Mouse (Mus musculus) MEL (cell line): Measurements from ENCODE around the gene S100a6. TPM values are rescaled to one million over a fixed set of nuclear protein-coding genes. Genes with fewer than 3 reads are reported as not detected.

Source experiments
- DNase-seq: peaks from one replicate; pipeline ENCODE4 v3.0.0; 2011; ENCODE audit warnings: low read depth, low spot score
- H3K27ac ChIP-seq: 2 replicates; pipeline ENCODE4 v1.5.1; 2012; ENCODE audit warnings: low read depth, mild to moderate bottlenecking, control low read depth, low read length, moderate library complexity; ENCODE audit not compliant: control insufficient read depth
- H3K27me3 ChIP-seq, 2 experiments: fragments of 150-350 bp in 1 of 2; sonication (generic) in 1 of 2; 2 replicates each; pipeline ENCODE4 v1.6.1; 2012; ENCODE audit warnings: low read length in 2 of 2, mild to moderate bottlenecking in 2 of 2, improper control_type of control experiment in 1 of 2, moderate library complexity in 1 of 2; ENCODE audit not compliant: insufficient read depth in 2 of 2, control insufficient read depth in 1 of 2
- H3K36me3 ChIP-seq, 2 experiments: 2 replicates each; pipeline ENCODE4 v1.6.1; 2012 to 2014; ENCODE audit warnings: low read length in 2 of 2, improper control_type of control experiment in 1 of 2, inconsistent platforms in 1 of 2, mild to moderate bottlenecking in 1 of 2; ENCODE audit not compliant: insufficient read depth in 2 of 2, control insufficient read depth in 1 of 2
- H3K4me1 ChIP-seq, 2 experiments: fragments of 150-350 bp in 1 of 2; sonication (generic) in 1 of 2; 2 replicates each; pipeline ENCODE4 v1.6.1; 2012; ENCODE audit warnings: low read length in 2 of 2, improper control_type of control experiment in 1 of 2, mild to moderate bottlenecking in 1 of 2; ENCODE audit not compliant: insufficient read depth in 2 of 2, control insufficient read depth in 1 of 2
- H3K4me3 ChIP-seq, 2 experiments: fragments of 150-350 bp in 1 of 2; sonication (generic) in 1 of 2; 2 replicates each; pipeline ENCODE4 v1.5.1; 2012; ENCODE audit warnings: low read depth in 2 of 2, low read length in 2 of 2, mild to moderate bottlenecking in 2 of 2, moderate library complexity in 2 of 2, control low read depth in 1 of 2, improper control_type of control experiment in 1 of 2; ENCODE audit not compliant: control insufficient read depth in 1 of 2, insufficient read depth in 1 of 2
- H3K79me2 ChIP-seq: 2 replicates; pipeline ENCODE4 v1.6.1; 2012; ENCODE audit warnings: mild to moderate bottlenecking, low read length, moderate library complexity; ENCODE audit not compliant: control insufficient read depth, poor library complexity, insufficient read depth
- H3K9ac ChIP-seq: 2 replicates; pipeline ENCODE4 v1.6.1; 2012; ENCODE audit warnings: low read depth, mild to moderate bottlenecking, control low read depth, low read length, moderate library complexity; ENCODE audit not compliant: control insufficient read depth, poor library complexity, severe bottlenecking
- H3K9me3 ChIP-seq: fragments of 150-350 bp; sonication (generic); replicated peaks from 2 replicates; pipeline ENCODE4 v1.6.1; 2012; ENCODE audit warnings: mild to moderate bottlenecking, low read length, improper control_type of control experiment, moderate library complexity; ENCODE audit not compliant: insufficient read depth
- BHLHE40 ChIP-seq: IDR thresholded peaks from 2 replicates; pipeline ENCODE4 v1.6.1; 2012; ENCODE audit warnings: low read depth, mild to moderate bottlenecking, inconsistent platforms, low read length, improper control_type of control experiment, borderline replicate concordance
- CHD1 ChIP-seq: IDR thresholded peaks from 2 replicates; pipeline ENCODE4 v1.6.1; 2012; ENCODE audit warnings: low read depth, mild to moderate bottlenecking, inconsistent platforms, low read length, improper control_type of control experiment
- CHD2 ChIP-seq: IDR thresholded peaks from 2 replicates; pipeline ENCODE4 v1.6.1; 2011; ENCODE audit warnings: low read length, improper control_type of control experiment
- CTCF ChIP-seq, 3 experiments: IDR thresholded peaks in 2 of 3; conservative IDR thresholded peaks in 1 of 3; 2 replicates each; pipeline ENCODE4 v1.5.1; 2011 to 2012; ENCODE audit warnings: low read length in 3 of 3, low read depth in 2 of 3, mild to moderate bottlenecking in 2 of 3, improper control_type of control experiment in 1 of 3, inconsistent platforms in 1 of 3, mixed read lengths in 1 of 3, moderate library complexity in 1 of 3; ENCODE audit not compliant: control insufficient read depth in 1 of 3, insufficient read depth in 1 of 3, poor library complexity in 1 of 3, severe bottlenecking in 1 of 3
- E2F4 ChIP-seq: IDR thresholded peaks from 2 replicates; pipeline ENCODE4 v1.6.1; 2011; ENCODE audit warnings: low read depth, low read length, improper control_type of control experiment, borderline replicate concordance
- ELF1 ChIP-seq: IDR thresholded peaks from 2 replicates; pipeline ENCODE4 v1.6.1; 2014; ENCODE audit warnings: low read depth, mild to moderate bottlenecking, inconsistent platforms, low read length, improper control_type of control experiment, moderate library complexity
- EP300 ChIP-seq, 2 experiments: IDR thresholded peaks; 2 replicates each; pipeline ENCODE4 v1.6.1; 2011; ENCODE audit warnings: improper control_type of control experiment in 2 of 2, low read length in 2 of 2, low read depth in 1 of 2, mild to moderate bottlenecking in 1 of 2
- ETS1 ChIP-seq: IDR thresholded peaks from 2 replicates; pipeline ENCODE4 v1.6.1; 2012; ENCODE audit warnings: low read depth, mild to moderate bottlenecking, inconsistent platforms, low read length, improper control_type of control experiment, moderate library complexity
- GABPA ChIP-seq: IDR thresholded peaks from 2 replicates; pipeline ENCODE4 v1.6.1; 2012; ENCODE audit warnings: low read depth, mild to moderate bottlenecking, inconsistent platforms, low read length, improper control_type of control experiment, moderate library complexity
- GATA1 ChIP-seq: IDR thresholded peaks from 2 replicates; pipeline ENCODE4 v1.6.1; 2011; ENCODE audit warnings: low read depth, low read length, improper control_type of control experiment
- HCFC1 ChIP-seq: IDR thresholded peaks from 2 replicates; pipeline ENCODE4 v1.6.1; 2012; ENCODE audit warnings: low read depth, mild to moderate bottlenecking, inconsistent platforms, low read length, improper control_type of control experiment, moderate library complexity
- JUND ChIP-seq: IDR thresholded peaks from 2 replicates; pipeline ENCODE4 v1.6.1; 2011; ENCODE audit warnings: low read depth, mild to moderate bottlenecking, improper control_type of control experiment, low read length
- KAT2A ChIP-seq: conservative IDR thresholded peaks from 2 replicates; pipeline ENCODE4 v1.6.1; 2012; ENCODE audit warnings: low read depth, low read length, improper control_type of control experiment, inconsistent platforms
- MAFK ChIP-seq: IDR thresholded peaks from 2 replicates; pipeline ENCODE4 v1.6.1; 2011; ENCODE audit warnings: low read depth, mild to moderate bottlenecking, low read length, improper control_type of control experiment, borderline replicate concordance
- MAX ChIP-seq: IDR thresholded peaks from 2 replicates; pipeline ENCODE4 v1.6.1; 2011; ENCODE audit warnings: low read length, improper control_type of control experiment
- MAZ ChIP-seq: IDR thresholded peaks from 2 replicates; pipeline ENCODE4 v1.6.1; 2012; ENCODE audit warnings: low read depth, mild to moderate bottlenecking, inconsistent platforms, low read length, improper control_type of control experiment
- MEF2A ChIP-seq: IDR thresholded peaks from 2 replicates; pipeline ENCODE4 v1.6.1; 2014; ENCODE audit warnings: low read depth, mild to moderate bottlenecking, inconsistent platforms, low read length, improper control_type of control experiment; ENCODE audit not compliant: poor library complexity, insufficient replicate concordance, severe bottlenecking; ENCODE audit errors: extremely low read depth
- MXI1 ChIP-seq: IDR thresholded peaks from 2 replicates; pipeline ENCODE4 v1.6.1; 2011; ENCODE audit warnings: mild to moderate bottlenecking, low read depth, low read length, improper control_type of control experiment
- MYB ChIP-seq: IDR thresholded peaks from 2 replicates; pipeline ENCODE4 v1.6.1; 2011; ENCODE audit warnings: mild to moderate bottlenecking, low read depth, low read length, improper control_type of control experiment
- NELFE ChIP-seq: IDR thresholded peaks from 2 replicates; pipeline ENCODE4 v1.6.1; 2011; ENCODE audit warnings: low read depth, low read length, improper control_type of control experiment
- NRF1 ChIP-seq: IDR thresholded peaks from 2 replicates; pipeline ENCODE4 v1.6.1; 2014; ENCODE audit warnings: low read depth, mild to moderate bottlenecking, inconsistent platforms, low read length, improper control_type of control experiment, moderate library complexity; ENCODE audit not compliant: poor library complexity, insufficient read depth, severe bottlenecking
- POLR2A ChIP-seq, 2 experiments: IDR thresholded peaks; 2 replicates each; pipeline ENCODE4 v1.6.1; 2011 to 2012; ENCODE audit warnings: low read length in 2 of 2, mild to moderate bottlenecking in 2 of 2, control low read depth in 1 of 2, improper control_type of control experiment in 1 of 2, low read depth in 1 of 2, moderate library complexity in 1 of 2; ENCODE audit not compliant: control insufficient read depth in 1 of 2, insufficient read depth in 1 of 2, poor library complexity in 1 of 2
- POLR2AphosphoS2 ChIP-seq: IDR thresholded peaks from 2 replicates; pipeline ENCODE4 v1.6.1; 2011; ENCODE audit warnings: low read length, improper control_type of control experiment
- POLR2AphosphoS5 ChIP-seq: IDR thresholded peaks from 2 replicates; pipeline ENCODE4 v1.6.1; 2012; ENCODE audit warnings: low read depth, borderline replicate concordance, mild to moderate bottlenecking, inconsistent platforms, low read length, moderate library complexity, mixed read lengths
- RAD21 ChIP-seq: IDR thresholded peaks from 2 replicates; pipeline ENCODE4 v1.6.1; 2011; ENCODE audit warnings: mild to moderate bottlenecking, low read depth, low read length, improper control_type of control experiment
- RCOR1 ChIP-seq: IDR thresholded peaks from 2 replicates; pipeline ENCODE4 v1.6.1; 2012; ENCODE audit warnings: low read depth, mild to moderate bottlenecking, inconsistent platforms, low read length, improper control_type of control experiment
- SIN3A ChIP-seq: IDR thresholded peaks from 2 replicates; pipeline ENCODE4 v1.6.1; 2012; ENCODE audit warnings: low read length, improper control_type of control experiment, inconsistent platforms
- SMC3 ChIP-seq: IDR thresholded peaks from 2 replicates; pipeline ENCODE4 v1.6.1; 2011; ENCODE audit warnings: low read depth, low read length, improper control_type of control experiment
- TAL1 ChIP-seq: IDR thresholded peaks from 2 replicates; pipeline ENCODE4 v1.6.1; 2012; ENCODE audit warnings: mild to moderate bottlenecking, inconsistent platforms, low read length, moderate library complexity, mixed read lengths
- TBP ChIP-seq: IDR thresholded peaks from 2 replicates; pipeline ENCODE4 v1.8.0; 2011; ENCODE audit warnings: low read depth, low read length, improper control_type of control experiment
- TCF12 ChIP-seq: IDR thresholded peaks from 2 replicates; pipeline ENCODE4 v1.6.1; 2014; ENCODE audit warnings: low read depth, mild to moderate bottlenecking, inconsistent platforms, low read length, improper control_type of control experiment, moderate library complexity
- UBTF ChIP-seq: IDR thresholded peaks from 2 replicates; pipeline ENCODE4 v1.6.1; 2012; ENCODE audit warnings: low read depth, mild to moderate bottlenecking, inconsistent platforms, low read length, improper control_type of control experiment, moderate library complexity, borderline replicate concordance; ENCODE audit not compliant: insufficient read depth
- USF1 ChIP-seq: IDR thresholded peaks from 2 replicates; pipeline ENCODE4 v1.6.1; 2014; ENCODE audit warnings: low read depth, mild to moderate bottlenecking, inconsistent platforms, low read length, improper control_type of control experiment, moderate library complexity
- USF2 ChIP-seq, 2 experiments: IDR thresholded peaks; 2 replicates each; pipeline ENCODE4 v1.6.1; 2011 to 2012; ENCODE audit warnings: improper control_type of control experiment in 2 of 2, low read length in 2 of 2, borderline replicate concordance in 1 of 2, inconsistent platforms in 1 of 2, low read depth in 1 of 2, mild to moderate bottlenecking in 1 of 2; ENCODE audit not compliant: insufficient read depth in 1 of 2
- ZC3H11A ChIP-seq: IDR thresholded peaks from 2 replicates; pipeline ENCODE4 v1.6.1; 2012; ENCODE audit warnings: low read depth, mild to moderate bottlenecking, inconsistent platforms, low read length, improper control_type of control experiment
- ZKSCAN1 ChIP-seq: IDR thresholded peaks from 2 replicates; pipeline ENCODE4 v1.6.1; 2012; ENCODE audit warnings: low read depth, mild to moderate bottlenecking, inconsistent platforms, low read length, improper control_type of control experiment, moderate library complexity
- ZMIZ1 ChIP-seq: IDR thresholded peaks from 2 replicates; pipeline ENCODE4 v1.6.1; 2012; ENCODE audit warnings: low read depth, mild to moderate bottlenecking, inconsistent platforms, low read length, improper control_type of control experiment, moderate library complexity
- ZNF384 ChIP-seq: IDR thresholded peaks from 2 replicates; pipeline ENCODE4 v1.6.1; 2012; ENCODE audit warnings: low read depth, mild to moderate bottlenecking, inconsistent platforms, low read length, improper control_type of control experiment
- polyA plus RNA-seq, 2 experiments: library from polyadenylated mRNA; stranded (reverse) in 1 of 2; unstranded in 1 of 2; fragments of >175 nt in 1 of 2; fragments of >200 nt in 1 of 2; gene quantifications; 2 replicates each; pipeline versions ENCODE4 v1.2.1 to v1.2.4; 2012; ENCODE audit warnings: low replicate concordance in 2 of 2, low read depth in 1 of 2; ENCODE audit not compliant: insufficient read length in 2 of 2, insufficient read depth in 1 of 2, missing spikeins in 1 of 2
- total RNA-seq: library from RNA; depleted of rRNA; stranded (reverse); fragments of 300-350 nt; gene quantifications from 2 replicates; pipeline ENCODE4 v1.2.3, GENCODE M21; 2012

Gene S100a6
- total and polyA plus RNA-seq, 3 experiments, result 0.85 to 4.7 TPM; not detected in 1

DNA sequence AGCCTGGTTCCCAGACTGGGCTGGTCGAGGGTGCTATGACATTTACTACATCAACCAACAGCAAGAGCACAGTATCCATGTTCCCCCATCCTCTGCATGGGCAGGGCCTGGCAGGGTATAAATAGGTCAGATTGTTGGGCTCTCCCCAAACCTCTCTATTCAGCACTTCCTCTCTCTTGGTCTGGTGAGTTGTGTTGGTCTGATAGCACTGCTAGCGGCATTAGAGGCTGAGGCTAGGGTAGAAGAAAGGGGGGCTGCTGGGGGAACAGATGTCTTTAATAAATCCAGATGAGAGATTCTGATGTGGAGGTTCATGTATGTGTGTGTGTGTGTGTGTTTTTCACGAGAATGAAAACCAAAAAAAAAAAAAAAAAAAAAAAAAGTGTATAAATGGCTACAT is 9.1 kb upstream of the S100a6 start, which contains the start of gene S100a4:
S100a4 (plus strand) TSS at position 149 of the 400 bp plus-strand sequence.
- peaks cover 8 to 25% of the 10 kb centered on the region in 2 experiments for H3K4me1 ChIP-seq
- DNase-seq, result peak; percentile 83
- no peaks in the 10 kb centered on the region for H3K9me3 ChIP-seq
- peak within 1 kb of the TSS; percentile 6 for H3K9ac ChIP-seq
- no peaks in the 10 kb centered on the region for H3K27me3 ChIP-seq
- H3K36me3 ChIP-seq, result peaks cover 0 to 19% of the 10 kb centered on the region in 2 experiments; a peak in 2 of 4 replicates
- H3K79me2 ChIP-seq, result no peaks in the 10 kb centered on the region
- H3K4me3 ChIP-seq, result no peak within 1 kb of the TSS
- peak within 1 kb of the TSS; percentile 56 for H3K27ac ChIP-seq
- TF ChIP-seq EP300 (IDR thresholded peaks at IDR 0.05; ENCODE audit: low read depth in 1 of 2, low read length in 2 of 2) (peak; percentile 36 to 70; a peak in 3 of 4 replicates), RCOR1 (peak; percentile 48; the same call in 1 of the 2 replicates), TBP (peak; percentile 65), POLR2AphosphoS2 (no peak), CTCF (IDR thresholded peaks at IDR 0.05 in 2 of 3, conservative IDR thresholded peaks at IDR 0.05 in 1 of 3; ENCODE audit: control insufficient read depth in 1 of 3, insufficient read depth in 1 of 3, low read depth in 2 of 3, low read length in 3 of 3, poor library complexity in 1 of 3, severe bottlenecking in 1 of 3) (no peak), NELFE (no peak), GABPA (no peak), ELF1 (no peak), E2F4 (no peak), USF2 (IDR thresholded peaks at IDR 0.05; ENCODE audit: borderline replicate concordance in 1 of 2, insufficient read depth in 1 of 2, low read depth in 1 of 2, low read length in 2 of 2) (no peak), HCFC1 (no peak), MEF2A (peak; percentile 49; the same call in 1 of the 2 replicates), MAFK (peak; percentile 43; the same call in 1 of the 2 replicates), CHD1 (no peak), USF1 (no peak), NRF1 (no peak), ZKSCAN1 (no peak), ZC3H11A (no peak), BHLHE40 (no peak; the same call in 1 of the 2 replicates), TCF12 (peak; percentile 78), MYB (no peak), POLR2AphosphoS5 (no peak), POLR2A (IDR thresholded peaks at IDR 0.05; ENCODE audit: control insufficient read depth in 1 of 2, insufficient read depth in 1 of 2, low read depth in 1 of 2, low read length in 2 of 2, poor library complexity in 1 of 2) (no peak), KAT2A (no peak), MAZ (peak; percentile 55; the same call in 1 of the 2 replicates), SIN3A (no peak), UBTF (no peak), SMC3 (no peak), JUND (no peak), MXI1 (no peak), TAL1 (peak; percentile 46; the same call in 1 of the 2 replicates), MAX (no peak), ETS1 (peak; percentile 69; the same call in 1 of the 2 replicates), ZNF384 (peak; percentile 79; the same call in 1 of the 2 replicates), CHD2 (no peak), GATA1 (peak; percentile 62), RAD21 (no peak), ZMIZ1 (no peak)
